Mouse (Mus musculus) liver, embryonic 12.5 days (tissue): ENCODE results near the gene Arid1b. TPM values are rescaled to one million over a fixed set of nuclear protein-coding genes. Genes with fewer than 3 reads are reported as not detected.

Experiments used
- ATAC-seq: fragments of 200-750 bp; cut with Nextera tagmentation; 2 replicates; pipeline ENCODE4 v1.8.0; 2017; ENCODE audit warnings: moderate number of reproducible peaks, mild to moderate bottlenecking, moderate library complexity
- H3K27ac ChIP-seq: fragments of 300-500 bp; sonication (generic); 2 replicates; pipeline ENCODE4 v1.5.1; 2016; ENCODE audit warnings: mild to moderate bottlenecking
- H3K27me3 ChIP-seq: fragments of 300-500 bp; sonication (generic); replicated peaks from 2 replicates; pipeline ENCODE4 v1.6.1; 2016; ENCODE audit warnings: mild to moderate bottlenecking, moderate library complexity
- H3K36me3 ChIP-seq: fragments of 300-500 bp; sonication (generic); 2 replicates; pipeline ENCODE4 v1.6.1; 2016; ENCODE audit warnings: mild to moderate bottlenecking, moderate library complexity
- H3K4me1 ChIP-seq: fragments of 300-500 bp; sonication (generic); 2 replicates; pipeline ENCODE4 v1.6.1; 2016
- H3K4me2 ChIP-seq: fragments of 300-500 bp; sonication (generic); 2 replicates; pipeline ENCODE4 v1.6.1; 2016; ENCODE audit warnings: mild to moderate bottlenecking, moderate library complexity
- H3K4me3 ChIP-seq: fragments of 300-500 bp; sonication (generic); 2 replicates; pipeline ENCODE4 v1.5.1; 2016; ENCODE audit warnings: mild to moderate bottlenecking, moderate library complexity
- H3K9ac ChIP-seq: fragments of 300-500 bp; sonication (generic); 2 replicates; pipeline ENCODE4 v1.6.1; 2016; ENCODE audit warnings: mild to moderate bottlenecking, moderate library complexity
- H3K9me3 ChIP-seq: fragments of 300-500 bp; sonication (generic); replicated peaks from 2 replicates; pipeline ENCODE4 v1.6.1; 2016; ENCODE audit warnings: mild to moderate bottlenecking, moderate library complexity
- WGBS: fragments of 180-500 bp; shearing (Covaris S2); methylation state at CpG from one replicate; pipeline ENCODE4 v1.1.7; 2016; ENCODE audit not compliant: insufficient replicate concordance; 5-methylcytosine and 5-hydroxymethylcytosine counted together
- polyA plus RNA-seq: library from polyadenylated mRNA; unstranded; fragments of >200 nt; fragmentation: Nextera tagmentation; extraction: Ambion mirVana; gene quantifications from 2 replicates; pipeline ENCODE4 v1.2.1, GENCODE M21; 2016

Arid1b gene
- polyA plus RNA-seq, 1 experiment from 2014 or later: 5.5 TPM

DNA sequence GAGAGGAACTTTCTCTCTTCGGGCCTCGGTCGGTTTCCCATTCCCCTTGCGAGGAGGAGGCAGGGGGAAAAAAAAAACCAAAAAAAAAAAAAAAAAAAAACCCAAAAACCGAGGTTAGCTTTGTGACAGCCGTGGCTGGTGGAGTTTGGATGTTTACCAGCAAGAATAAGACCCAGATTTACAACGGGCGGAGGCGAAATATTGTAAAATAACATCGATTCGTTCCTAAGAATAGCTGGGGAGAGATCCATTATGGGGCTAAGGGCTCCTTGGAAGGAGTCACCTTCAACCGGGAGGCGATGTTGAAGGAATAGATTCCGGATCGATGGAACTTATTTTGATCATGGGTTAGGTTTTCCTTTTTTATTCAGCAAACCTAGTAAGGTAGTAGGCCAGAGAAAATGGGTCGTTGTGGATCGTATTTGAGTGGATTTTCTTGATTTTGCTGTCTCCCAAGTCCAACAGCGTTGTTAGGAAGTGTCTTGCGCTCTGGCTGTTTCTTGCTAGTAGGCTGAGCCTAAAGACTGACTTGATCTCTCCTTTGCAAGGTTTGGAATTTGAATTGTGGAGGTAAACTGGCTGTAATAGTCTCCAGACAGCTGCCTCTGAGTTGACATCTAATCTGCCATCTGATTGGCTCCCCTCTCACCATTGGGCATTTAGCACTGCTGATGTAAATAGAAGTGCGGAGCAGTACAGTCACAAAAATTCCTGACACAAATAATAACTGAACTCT, 2.9 kb downstream of the Arid1b start:
- peak overlapping the region; percentile 91 for H3K4me2 ChIP-seq
- H3K9ac ChIP-seq: peak overlapping the region; percentile 98
- no peak for ATAC-seq
- H3K4me3 ChIP-seq: peak overlapping the region; percentile 93
- WGBS: under 1% methylated on average over 20 of the region's 20 CpGs
- H3K9me3 ChIP-seq: no peaks in the 10 kb centered on the region
- no peaks in the 10 kb centered on the region for H3K27me3 ChIP-seq
- H3K4me1 ChIP-seq: peaks cover 43% of the 10 kb centered on the region
- no peaks in the 10 kb centered on the region for H3K36me3 ChIP-seq
- peak overlapping the region; percentile 97 for H3K27ac ChIP-seq

DNA sequence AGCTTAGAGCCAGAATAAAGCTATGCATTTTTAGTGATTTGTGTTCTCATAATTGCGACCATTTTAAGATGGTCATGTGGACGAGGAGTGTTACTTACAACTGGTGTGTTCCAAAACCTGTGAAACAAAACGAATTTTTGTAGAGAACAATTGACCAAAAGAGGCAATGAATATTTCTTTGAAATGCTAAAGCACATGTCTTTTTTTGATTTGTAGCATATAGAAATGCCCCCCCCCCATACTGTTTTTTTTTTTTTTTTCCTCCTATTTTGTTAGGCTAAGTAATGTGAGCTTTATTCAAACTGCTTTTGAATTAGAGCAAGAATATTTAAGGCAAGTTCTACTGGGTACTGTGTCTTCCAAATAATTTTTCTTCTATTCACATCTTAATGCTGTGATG, 3.8 kb downstream of the Arid1b start:
- Histone ChIP-seq H3K27me3 (no peaks in the 10 kb centered on the region), H3K9me3 (no peaks in the 10 kb centered on the region), H3K4me1 (peaks cover 48% of the 10 kb centered on the region), H3K4me2 (peak overlapping the region; percentile 39), H3K9ac (no peak overlapping the region), H3K4me3 (no peak overlapping the region), H3K36me3 (no peaks in the 10 kb centered on the region), H3K27ac (no peak overlapping the region)
- WGBS: 56% methylated on average over 3 of the region's 3 CpGs
- ATAC-seq: no peak

GRCm38 (mm10) chr17:4999256-4999655, 5.1 kb downstream of the Arid1b start:
- H3K4me1 ChIP-seq: peaks cover 55% of the 10 kb centered on the region
- no peak for ATAC-seq
- no peak overlapping the region for H3K9ac ChIP-seq
- WGBS: 30% methylated on average over 1 of the region's 1 CpGs
- H3K4me2 ChIP-seq: no peak overlapping the region
- no peaks in the 10 kb centered on the region for H3K36me3 ChIP-seq
- H3K27me3 ChIP-seq: no peaks in the 10 kb centered on the region
- no peak overlapping the region for H3K4me3 ChIP-seq
- no peak overlapping the region for H3K27ac ChIP-seq
- no peaks in the 10 kb centered on the region for H3K9me3 ChIP-seq

DNA sequence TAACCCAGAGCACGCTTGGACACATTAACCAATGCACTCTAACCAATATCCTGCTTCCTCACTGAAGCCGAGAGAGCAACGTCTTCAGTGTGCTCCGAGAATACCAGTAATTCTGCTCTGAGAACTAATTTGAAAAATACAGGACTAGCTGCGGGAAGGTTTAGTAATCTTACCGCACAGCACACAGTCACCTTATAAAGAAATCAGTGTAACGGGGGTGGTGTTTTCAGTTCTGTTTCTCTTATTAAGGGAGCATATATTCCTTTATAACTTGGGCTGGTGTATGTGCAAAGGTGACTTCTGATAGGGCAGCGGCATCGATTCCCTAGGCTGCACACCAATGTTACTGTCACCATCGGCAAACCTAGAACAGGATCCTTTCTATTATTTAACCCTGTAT, 5.9 kb downstream of the Arid1b start:
- H3K4me1 ChIP-seq: peaks cover 62% of the 10 kb centered on the region

DNA sequence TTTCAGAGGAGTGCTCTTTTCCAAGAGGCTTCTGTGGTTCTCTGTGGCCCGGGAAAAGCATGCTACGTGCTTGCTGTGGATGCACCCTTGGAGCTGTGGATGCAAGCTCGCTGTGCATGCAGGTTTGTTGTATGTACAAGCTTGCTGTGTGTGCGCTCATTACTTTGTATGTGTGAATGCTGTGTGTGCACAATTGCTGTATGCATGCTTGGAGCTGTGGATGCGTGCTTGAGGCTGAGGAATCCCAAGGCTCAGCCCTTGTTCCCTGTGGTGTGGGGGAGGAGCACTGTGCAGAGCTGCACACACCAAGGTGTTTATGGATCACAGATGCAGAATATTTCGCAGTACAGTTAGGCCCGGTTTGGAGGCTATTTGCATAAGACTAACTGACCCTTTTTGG, 6.7 kb downstream of the Arid1b start:
- ATAC-seq: no peak
- 77% methylated on average over 7 of the region's 7 CpGs for WGBS

More for the DNA sequence above, 5.9 kb downstream of the Arid1b start:
- WGBS: 74% methylated on average over 10 of the region's 10 CpGs
- Histone ChIP-seq H3K9me3 (no peaks in the 10 kb centered on the region), H3K27me3 (no peaks in the 10 kb centered on the region), H3K27ac (no peak overlapping the region), H3K36me3 (no peaks in the 10 kb centered on the region), H3K9ac (no peak overlapping the region), H3K4me3 (no peak overlapping the region), H3K4me2 (no peak overlapping the region)
- ATAC-seq: no peak

DNA sequence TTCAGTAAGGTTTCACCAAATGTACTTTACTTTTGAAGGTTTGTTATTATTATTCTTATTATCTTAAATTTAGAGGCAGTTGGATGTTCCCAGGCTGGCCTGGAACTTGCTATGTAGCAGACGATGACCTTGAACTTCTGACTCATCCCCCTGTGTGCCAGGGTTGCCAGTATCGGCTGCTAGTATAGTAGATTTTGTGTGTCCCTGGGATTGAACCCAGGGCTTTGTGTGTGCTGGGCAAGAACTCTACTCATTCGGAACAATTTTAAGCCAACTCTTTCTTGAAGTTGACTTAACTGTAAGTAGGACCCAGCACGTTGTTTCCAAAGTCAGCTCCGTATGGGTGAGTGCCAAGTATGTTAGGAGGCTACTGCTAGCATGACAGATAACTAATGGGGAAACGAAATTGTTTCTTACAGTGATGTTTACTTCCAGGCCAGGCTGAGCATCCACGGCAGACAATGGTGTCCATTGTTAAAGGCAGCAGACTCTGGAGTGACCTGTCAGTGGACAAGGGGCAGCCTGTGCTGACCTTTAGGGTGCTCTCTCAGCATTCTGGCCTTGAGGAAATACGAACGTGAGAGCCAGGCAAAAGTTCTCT, 7.5 kb downstream of the Arid1b start:
- Histone ChIP-seq H3K4me2 (no peak overlapping the region), H3K27ac (no peak overlapping the region), H3K4me1 (peaks cover 74% of the 10 kb centered on the region), H3K9ac (no peak overlapping the region), H3K9me3 (no peaks in the 10 kb centered on the region), H3K36me3 (no peaks in the 10 kb centered on the region), H3K4me3 (no peak overlapping the region), H3K27me3 (no peaks in the 10 kb centered on the region)
- 67% methylated on average over 9 of the region's 9 CpGs for WGBS
- no peak for ATAC-seq

More for the DNA sequence above, 6.7 kb downstream of the Arid1b start:
- Histone ChIP-seq H3K4me3 (no peak overlapping the region), H3K4me2 (no peak overlapping the region), H3K27me3 (no peaks in the 10 kb centered on the region), H3K4me1 (peaks cover 71% of the 10 kb centered on the region), H3K9ac (no peak overlapping the region), H3K9me3 (no peaks in the 10 kb centered on the region), H3K36me3 (no peaks in the 10 kb centered on the region), H3K27ac (no peak overlapping the region)

DNA sequence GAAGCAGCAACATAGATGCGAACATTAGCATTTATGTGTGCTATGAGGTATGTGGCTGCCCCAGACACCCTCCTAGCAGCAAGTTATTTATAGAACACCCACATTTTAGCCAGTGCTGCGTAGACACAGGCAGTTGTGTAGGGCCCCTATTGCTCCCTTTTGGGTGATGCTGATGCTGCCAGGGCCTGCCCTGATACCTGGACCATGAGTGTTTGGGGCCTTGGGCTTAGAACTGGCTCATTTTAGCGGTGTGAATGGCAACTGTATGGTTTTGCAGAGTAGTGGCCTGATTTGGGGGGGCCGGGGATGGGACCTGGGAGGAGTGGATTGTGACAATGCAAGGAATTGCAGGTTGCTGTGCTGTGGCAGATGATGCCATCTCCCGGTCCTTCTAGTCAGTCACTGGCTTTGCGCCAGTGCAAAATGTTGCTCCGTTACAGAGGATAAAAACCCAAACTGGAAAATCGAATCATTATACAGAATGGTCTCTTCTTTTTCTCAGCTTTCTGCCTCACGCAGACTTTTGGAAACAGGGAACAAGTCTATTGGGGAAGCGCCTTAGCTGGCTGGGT, 8.9 kb downstream of the Arid1b start:
- no peak overlapping the region for H3K9ac ChIP-seq
- H3K4me1 ChIP-seq: peaks cover 73% of the 10 kb centered on the region
- no peak overlapping the region for H3K27ac ChIP-seq
- no peaks in the 10 kb centered on the region for H3K9me3 ChIP-seq
- 71% methylated on average over 10 of the region's 10 CpGs for WGBS
- no peak overlapping the region for H3K4me2 ChIP-seq
- ATAC-seq: no peak
- H3K36me3 ChIP-seq: no peaks in the 10 kb centered on the region
- no peak overlapping the region for H3K4me3 ChIP-seq
- H3K27me3 ChIP-seq: no peaks in the 10 kb centered on the region

DNA sequence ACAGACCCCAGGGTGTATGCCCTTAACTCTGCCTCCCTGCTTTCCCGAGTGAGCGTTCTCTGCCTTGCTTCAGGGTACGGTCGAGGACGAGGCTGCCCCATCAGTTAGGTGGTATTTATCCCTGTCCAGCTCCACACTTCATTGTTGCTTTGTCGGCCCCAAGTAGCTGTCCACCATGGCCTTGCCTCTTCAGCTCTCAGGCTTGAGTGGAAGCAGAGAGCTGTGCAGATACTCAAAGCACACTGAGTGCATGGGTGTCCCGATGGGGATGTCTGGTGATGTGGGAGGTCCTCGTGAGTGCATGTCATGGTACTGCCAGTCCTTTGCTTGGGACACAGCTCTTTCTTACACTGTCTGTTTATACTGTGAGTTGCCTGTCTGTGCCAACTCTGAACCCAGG, 10.1 kb downstream of the Arid1b start:
- 68% methylated on average over 8 of the region's 8 CpGs for WGBS
- ATAC-seq: no peak
- Histone ChIP-seq H3K9ac (no peak overlapping the region), H3K36me3 (no peaks in the 10 kb centered on the region), H3K27ac (no peak overlapping the region), H3K4me2 (no peak overlapping the region), H3K9me3 (no peaks in the 10 kb centered on the region), H3K27me3 (no peaks in the 10 kb centered on the region), H3K4me1 (peaks cover 79% of the 10 kb centered on the region), H3K4me3 (no peak overlapping the region)

DNA sequence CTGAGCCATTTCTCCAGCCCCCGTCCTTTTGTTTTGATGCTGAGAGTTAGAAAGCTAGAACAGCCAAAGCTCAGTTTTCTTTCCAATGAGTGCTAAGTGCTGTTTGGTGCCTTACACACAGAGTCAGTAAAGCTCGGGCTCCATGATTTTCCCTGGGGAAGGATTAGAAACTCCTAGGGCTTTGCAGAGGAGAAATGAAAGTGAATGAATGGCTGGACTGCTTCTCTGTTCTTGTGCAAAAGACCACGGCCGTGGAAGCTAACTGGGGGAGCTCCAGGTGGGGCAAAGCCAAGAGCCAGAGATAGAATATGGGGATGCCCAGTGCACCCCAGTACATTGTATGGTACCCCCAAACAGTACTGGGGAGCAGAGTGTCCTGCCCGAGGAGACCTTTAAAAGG, 10.6 kb downstream of the Arid1b start:
- H3K4me1 ChIP-seq: peaks cover 81% of the 10 kb centered on the region

DNA sequence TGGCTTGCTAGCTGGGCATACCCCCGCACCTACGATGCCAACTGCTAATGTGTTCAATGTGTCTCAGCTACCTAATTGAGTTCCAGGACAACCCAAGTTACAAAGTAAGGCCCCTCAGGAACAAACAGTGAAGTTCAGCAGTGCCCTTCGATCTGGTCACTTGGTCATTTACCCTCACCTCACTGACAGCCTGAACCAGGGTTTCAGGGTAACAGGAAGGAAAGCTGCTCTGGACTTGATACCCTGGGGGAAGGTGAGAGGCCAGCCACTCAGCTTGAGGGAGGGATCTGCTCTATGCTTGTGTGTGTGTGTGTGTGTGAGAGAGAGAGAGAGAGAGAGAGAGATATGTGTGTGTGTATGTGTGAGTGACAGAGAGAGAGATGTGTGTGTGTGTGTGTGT, 11.2 kb downstream of the Arid1b start:
- 59% methylated on average over 3 of the region's 3 CpGs for WGBS
- no peak for ATAC-seq
- Histone ChIP-seq H3K36me3 (no peaks in the 10 kb centered on the region), H3K9me3 (no peaks in the 10 kb centered on the region), H3K27me3 (no peaks in the 10 kb centered on the region), H3K27ac (no peak overlapping the region), H3K9ac (no peak overlapping the region), H3K4me1 (peaks cover 81% of the 10 kb centered on the region), H3K4me2 (no peak overlapping the region), H3K4me3 (no peak overlapping the region)

More for the DNA sequence above, 10.6 kb downstream of the Arid1b start:
- no peak for ATAC-seq
- 67% methylated on average over 5 of the region's 5 CpGs for WGBS
- Histone ChIP-seq H3K9me3 (no peaks in the 10 kb centered on the region), H3K27ac (no peak overlapping the region), H3K9ac (no peak overlapping the region), H3K4me2 (no peak overlapping the region), H3K4me3 (no peak overlapping the region), H3K27me3 (no peaks in the 10 kb centered on the region), H3K36me3 (no peaks in the 10 kb centered on the region)

GRCm38 (mm10) chr17:5007156-5007658, 13.1 kb downstream of the Arid1b start:
- H3K4me2 ChIP-seq: no peak overlapping the region
- WGBS: 72% methylated on average over 15 of the region's 15 CpGs
- H3K27me3 ChIP-seq: no peaks in the 10 kb centered on the region
- no peak overlapping the region for H3K27ac ChIP-seq
- H3K9ac ChIP-seq: no peak overlapping the region
- no peaks in the 10 kb centered on the region for H3K9me3 ChIP-seq
- H3K36me3 ChIP-seq: no peaks in the 10 kb centered on the region
- ATAC-seq: no peak
- no peak overlapping the region for H3K4me3 ChIP-seq
- peaks cover 87% of the 10 kb centered on the region for H3K4me1 ChIP-seq

- H3K4me2 ChIP-seq: no peak overlapping the region
- ATAC-seq: no peak
- H3K27ac ChIP-seq: no peak overlapping the region
- no peak overlapping the region for H3K4me3 ChIP-seq
- no peak overlapping the region for H3K9ac ChIP-seq
- no peaks in the 10 kb centered on the region for H3K27me3 ChIP-seq
- 83% methylated on average over 10 of the region's 10 CpGs for WGBS
- no peaks in the 10 kb centered on the region for H3K9me3 ChIP-seq
- no peaks in the 10 kb centered on the region for H3K36me3 ChIP-seq
- peaks cover 88% of the 10 kb centered on the region for H3K4me1 ChIP-seq
Measured at GRCm38 (mm10) chr17:5008236-5008635, 14.1 kb downstream of the Arid1b start.
